Mouse (Mus musculus): ENCODE results near the gene Pcnx3. TPM values are rescaled to one million over a fixed set of nuclear protein-coding genes. Genes with fewer than 3 reads are reported as not detected.

Pcnx3 gene
- polyA plus RNA-seq, 1 experiment from 2014 or later = 9.7 TPM

DNA sequence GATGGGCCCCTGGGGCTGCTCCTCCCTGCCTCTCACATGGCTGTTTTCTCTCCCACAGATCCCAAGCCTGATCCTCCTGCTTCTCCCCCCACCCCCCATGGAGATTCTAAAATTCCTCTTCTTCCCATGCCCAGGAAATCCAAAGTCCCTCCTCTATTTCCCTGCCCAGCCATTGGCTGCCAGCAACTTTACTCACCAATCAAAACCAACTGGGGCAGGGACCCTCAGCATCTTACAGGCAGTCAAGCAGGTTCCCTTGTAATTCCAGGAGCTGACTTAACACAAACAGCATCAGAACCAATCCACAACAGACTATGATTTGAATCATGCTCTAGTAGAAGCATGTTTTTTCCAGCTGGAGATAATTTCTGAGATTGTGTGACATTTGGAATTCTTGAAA, 58.8 kb downstream of the Pcnx3 start:
- no peak overlapping the region for H3K9ac ChIP-seq (ENCODE audit: low read depth, low read length)
- no peaks in the 10 kb centered on the region for H3K4me1 ChIP-seq (ENCODE audit: control insufficient read depth, low read depth, low read length)
- no peak for ATAC-seq (ENCODE audit: low read depth)
- no peak overlapping the region for H3K27ac ChIP-seq (ENCODE audit: low read length)
- no peaks in the 10 kb centered on the region for H3K9me3 ChIP-seq (replicated peaks; ENCODE audit: control insufficient read depth, low read length)
- no peaks in the 10 kb centered on the region for H3K36me3 ChIP-seq (ENCODE audit: control insufficient read depth, insufficient read depth)
- H3K27me3 ChIP-seq (ENCODE audit: control insufficient read depth, insufficient read depth, low read depth, low read length) = no peaks in the 10 kb centered on the region
- no peak overlapping the region for H3K4me2 ChIP-seq (ENCODE audit: low read depth, low read length)
- no peak overlapping the region for H3K4me3 ChIP-seq (ENCODE audit: low read depth, low read length)

- H3K9me3 ChIP-seq (replicated peaks; ENCODE audit: control insufficient read depth, low read length) = no peaks in the 10 kb centered on the region
- H3K9ac ChIP-seq (ENCODE audit: low read depth, low read length) = no peak overlapping the region
- H3K4me2 ChIP-seq (ENCODE audit: low read depth, low read length) = no peak overlapping the region
- H3K4me3 ChIP-seq (ENCODE audit: low read depth, low read length) = no peak overlapping the region
- H3K27me3 ChIP-seq (ENCODE audit: control insufficient read depth, insufficient read depth, low read depth, low read length) = no peaks in the 10 kb centered on the region
- no peaks in the 10 kb centered on the region for H3K4me1 ChIP-seq (ENCODE audit: control insufficient read depth, low read depth, low read length)
- no peak overlapping the region for H3K27ac ChIP-seq (ENCODE audit: low read length)
- no peaks in the 10 kb centered on the region for H3K36me3 ChIP-seq (ENCODE audit: control insufficient read depth, insufficient read depth)
- WGBS (ENCODE audit: insufficient replicate concordance) = 67% methylated on average over 8 of the region's 8 CpGs
- ATAC-seq (ENCODE audit: low read depth) = no peak
Observed at GRCm38 (mm10) chr19:5625311-5625710, 63.4 kb downstream of the Pcnx3 start.

DNA sequence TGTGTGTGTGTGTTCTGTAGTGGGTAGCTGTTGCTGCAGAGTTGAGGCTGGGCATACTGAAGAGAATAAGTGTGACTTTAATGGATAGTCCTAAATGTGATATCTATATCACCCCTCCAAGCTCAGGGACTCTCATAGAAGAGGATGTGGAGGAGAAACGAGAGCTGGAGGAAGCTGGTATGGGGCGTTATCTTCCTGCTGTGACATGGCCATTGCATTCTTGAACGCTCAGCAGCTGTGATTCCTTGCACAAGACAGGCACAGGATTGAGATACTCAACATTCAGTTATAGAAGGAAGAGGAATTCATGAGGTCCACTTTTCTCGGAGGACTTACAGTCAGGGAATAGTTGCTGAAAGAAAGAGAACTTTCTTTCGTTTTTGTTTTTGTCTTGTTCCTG, 66.8 kb downstream of the Pcnx3 start:
- WGBS (ENCODE audit: insufficient replicate concordance) = 38% methylated on average over 5 of the region's 5 CpGs
- no peaks in the 10 kb centered on the region for H3K27me3 ChIP-seq (ENCODE audit: control insufficient read depth, insufficient read depth, low read depth, low read length)
- H3K27ac ChIP-seq (ENCODE audit: low read length) = no peak overlapping the region
- H3K4me3 ChIP-seq (ENCODE audit: low read depth, low read length) = no peak overlapping the region
- no peak for ATAC-seq (ENCODE audit: low read depth)
- H3K4me2 ChIP-seq (ENCODE audit: low read depth, low read length) = no peak overlapping the region
- H3K36me3 ChIP-seq (ENCODE audit: control insufficient read depth, insufficient read depth) = no peaks in the 10 kb centered on the region
- no peaks in the 10 kb centered on the region for H3K4me1 ChIP-seq (ENCODE audit: control insufficient read depth, low read depth, low read length)
- H3K9ac ChIP-seq (ENCODE audit: low read depth, low read length) = no peak overlapping the region
- no peaks in the 10 kb centered on the region for H3K9me3 ChIP-seq (replicated peaks; ENCODE audit: control insufficient read depth, low read length)

DNA sequence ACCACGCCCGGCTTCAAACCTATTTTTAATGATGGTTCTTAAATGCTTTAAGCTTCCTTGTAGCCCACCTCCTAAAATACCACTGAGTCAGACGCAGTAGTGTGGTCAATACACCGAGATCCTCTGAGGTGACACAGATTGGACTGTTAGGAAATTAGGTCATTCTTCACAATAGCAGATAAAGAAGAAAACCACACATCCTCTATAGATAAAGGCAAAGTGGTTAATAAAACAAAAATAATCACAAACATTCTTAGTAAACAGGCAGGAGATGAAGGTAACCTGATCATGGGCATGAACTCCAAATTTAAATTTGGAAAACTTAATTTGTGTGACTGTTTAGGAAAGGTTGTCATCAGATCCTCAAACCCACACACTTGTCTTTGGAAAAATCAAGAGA, 68.7 kb downstream of the Pcnx3 start:
- no peaks in the 10 kb centered on the region for H3K4me1 ChIP-seq (ENCODE audit: control insufficient read depth, low read depth, low read length)
- H3K36me3 ChIP-seq (ENCODE audit: control insufficient read depth, insufficient read depth) = no peaks in the 10 kb centered on the region
- no peak overlapping the region for H3K27ac ChIP-seq (ENCODE audit: low read length)
- H3K9me3 ChIP-seq (replicated peaks; ENCODE audit: control insufficient read depth, low read length) = no peaks in the 10 kb centered on the region
- 45% methylated on average over 4 of the region's 4 CpGs for WGBS (ENCODE audit: insufficient replicate concordance)
- ATAC-seq (ENCODE audit: low read depth) = no peak
- H3K9ac ChIP-seq (ENCODE audit: low read depth, low read length) = no peak overlapping the region
- no peak overlapping the region for H3K4me2 ChIP-seq (ENCODE audit: low read depth, low read length)
- no peaks in the 10 kb centered on the region for H3K27me3 ChIP-seq (ENCODE audit: control insufficient read depth, insufficient read depth, low read depth, low read length)
- H3K4me3 ChIP-seq (ENCODE audit: low read depth, low read length) = no peak overlapping the region

DNA sequence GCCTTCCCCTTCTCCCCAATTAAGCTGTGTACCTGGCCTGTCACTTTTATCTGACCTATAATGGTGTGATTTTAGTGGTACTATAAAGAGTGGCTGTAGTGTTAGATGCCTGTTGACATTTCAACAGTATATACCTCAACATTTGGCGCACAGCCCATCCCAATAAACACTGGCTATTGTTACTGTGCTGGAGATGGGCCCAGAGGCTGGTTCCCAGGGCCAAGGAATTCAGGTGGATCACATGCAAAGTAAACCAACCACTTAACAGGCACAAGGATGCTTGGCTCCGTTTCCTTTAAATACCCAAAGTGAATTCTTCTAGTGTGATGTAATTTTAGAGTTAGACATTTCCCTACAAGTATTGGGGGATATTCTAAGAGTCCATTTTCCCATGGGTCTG, 73.8 kb downstream of the Pcnx3 start:
- no peak overlapping the region for H3K9ac ChIP-seq (ENCODE audit: low read depth, low read length)
- no peaks in the 10 kb centered on the region for H3K27me3 ChIP-seq (ENCODE audit: control insufficient read depth, insufficient read depth, low read depth, low read length)
- H3K4me1 ChIP-seq (ENCODE audit: control insufficient read depth, low read depth, low read length) = peaks cover 24% of the 10 kb centered on the region
- no peaks in the 10 kb centered on the region for H3K9me3 ChIP-seq (replicated peaks; ENCODE audit: control insufficient read depth, low read length)
- no peak overlapping the region for H3K27ac ChIP-seq (ENCODE audit: low read length)
- H3K4me2 ChIP-seq (ENCODE audit: low read depth, low read length) = no peak overlapping the region
- no peak overlapping the region for H3K4me3 ChIP-seq (ENCODE audit: low read depth, low read length)
- H3K36me3 ChIP-seq (ENCODE audit: control insufficient read depth, insufficient read depth) = no peaks in the 10 kb centered on the region
- ATAC-seq (ENCODE audit: low read depth) = no peak
- WGBS (ENCODE audit: insufficient replicate concordance) = 73% methylated on average over 2 of the region's 2 CpGs

Small RNA genes lying within 50 kb of the gene (microRNA-seq; reads per million reads assigned to microRNA genes)
- not detected for gene Mir6987

Other genes with a start within 250 kb of the Pcnx3 start
- not detected in 2 replicates for gene Fosl1, start 241.4 kb downstream of the Pcnx3 start, polyA plus RNA-seq (2015; fragmentation: Nextera tagmentation; extraction: Ambion mirVana)
- gene Ccdc85b, start 231.0 kb downstream of the Pcnx3 start, polyA plus RNA-seq (2015; fragmentation: Nextera tagmentation; extraction: Ambion mirVana) = 0.86 and 0.97 TPM in 2 replicates
- 25.9 and 27.2 TPM in 2 replicates for gene Fibp, start 228.3 kb downstream of the Pcnx3 start, polyA plus RNA-seq (2015; fragmentation: Nextera tagmentation; extraction: Ambion mirVana)
- 0.36 and 0.58 TPM in 2 replicates for gene Ctsw, start 220.4 kb downstream of the Pcnx3 start, polyA plus RNA-seq (2015; fragmentation: Nextera tagmentation; extraction: Ambion mirVana)
- gene Efemp2, start 215.0 kb downstream of the Pcnx3 start, polyA plus RNA-seq (2015; fragmentation: Nextera tagmentation; extraction: Ambion mirVana) = 13.5 and 15.8 TPM in 2 replicates
- gene Mus81, start 200.5 kb downstream of the Pcnx3 start, polyA plus RNA-seq (2015; fragmentation: Nextera tagmentation; extraction: Ambion mirVana) = 12.7 and 15.6 TPM in 2 replicates
- 930 and 955 TPM in 2 replicates for gene Cfl1, start 198.5 kb downstream of the Pcnx3 start, polyA plus RNA-seq (2015; fragmentation: Nextera tagmentation; extraction: Ambion mirVana)
- 0.09 and 0.14 TPM in 2 replicates for gene 1700020D05Rik, start 185.1 kb downstream of the Pcnx3 start, polyA plus RNA-seq (2015; fragmentation: Nextera tagmentation; extraction: Ambion mirVana)
- 5.7 and 7.2 TPM in 2 replicates for gene Snx32, start 178.4 kb downstream of the Pcnx3 start, polyA plus RNA-seq (2015; fragmentation: Nextera tagmentation; extraction: Ambion mirVana)
- 0.04 and 0.31 TPM in 2 replicates for gene Ovol1, start 128.3 kb downstream of the Pcnx3 start, polyA plus RNA-seq (2015; fragmentation: Nextera tagmentation; extraction: Ambion mirVana)
- gene Ap5b1, start 120.9 kb downstream of the Pcnx3 start, polyA plus RNA-seq (2015; fragmentation: Nextera tagmentation; extraction: Ambion mirVana) = 3.5 and 4.4 TPM in 2 replicates
- gene Rnaseh2c, start 87.0 kb downstream of the Pcnx3 start, polyA plus RNA-seq (2015; fragmentation: Nextera tagmentation; extraction: Ambion mirVana) = 92.2 and 115 TPM in 2 replicates
- gene Kat5, start 78.7 kb downstream of the Pcnx3 start, polyA plus RNA-seq (2015; fragmentation: Nextera tagmentation; extraction: Ambion mirVana) = 15.9 and 16.4 TPM in 2 replicates
- 21.6 and 23.6 TPM in 2 replicates for gene Rela, start 51.4 kb downstream of the Pcnx3 start, polyA plus RNA-seq (2015; fragmentation: Nextera tagmentation; extraction: Ambion mirVana)
- 19.7 and 22.3 TPM in 2 replicates for gene Sipa1, start 25.2 kb downstream of the Pcnx3 start, polyA plus RNA-seq (2015; fragmentation: Nextera tagmentation; extraction: Ambion mirVana)
- gene Map3k11, start 166 bp downstream of the Pcnx3 start, polyA plus RNA-seq (2015; fragmentation: Nextera tagmentation; extraction: Ambion mirVana) = 12.9 and 15.2 TPM in 2 replicates
- gene Kcnk7, start 15.5 kb upstream of the Pcnx3 start, polyA plus RNA-seq (2015; fragmentation: Nextera tagmentation; extraction: Ambion mirVana) = 0.14 TPM in 2 replicates
- gene Ehbp1l1, start 37.4 kb upstream of the Pcnx3 start, polyA plus RNA-seq (2015; fragmentation: Nextera tagmentation; extraction: Ambion mirVana) = 104 and 105 TPM in 2 replicates
- 29.7 and 32.5 TPM in 2 replicates for gene Fam89b, start 40.7 kb upstream of the Pcnx3 start, polyA plus RNA-seq (2015; fragmentation: Nextera tagmentation; extraction: Ambion mirVana)
- gene Ltbp3, start 52.0 kb upstream of the Pcnx3 start, polyA plus RNA-seq (2015; fragmentation: Nextera tagmentation; extraction: Ambion mirVana) = 0.74 and 4.6 TPM in 2 replicates
- gene Scyl1, start 82.5 kb upstream of the Pcnx3 start, polyA plus RNA-seq (2015; fragmentation: Nextera tagmentation; extraction: Ambion mirVana) = 19.3 and 21.5 TPM in 2 replicates
- gene Frmd8, start 186.4 kb upstream of the Pcnx3 start, polyA plus RNA-seq (2015; fragmentation: Nextera tagmentation; extraction: Ambion mirVana) = 13.9 and 14.0 TPM in 2 replicates
- 6.3 and 6.9 TPM in 2 replicates for gene Slc25a45, start 188.9 kb upstream of the Pcnx3 start, polyA plus RNA-seq (2015; fragmentation: Nextera tagmentation; extraction: Ambion mirVana)
- gene Tigd3, start 205.2 kb upstream of the Pcnx3 start, polyA plus RNA-seq (2015; fragmentation: Nextera tagmentation; extraction: Ambion mirVana) = 2.3 and 2.6 TPM in 2 replicates
- gene Dpf2, start 224.1 kb upstream of the Pcnx3 start, polyA plus RNA-seq (2015; fragmentation: Nextera tagmentation; extraction: Ambion mirVana) = 48.4 and 52.8 TPM in 2 replicates
- 2.9 and 3.6 TPM in 2 replicates for gene Cdc42ep2, start 235.9 kb upstream of the Pcnx3 start, polyA plus RNA-seq (2015; fragmentation: Nextera tagmentation; extraction: Ambion mirVana)

Data from liver, embryonic 16.5 days (tissue).